Mouse (Mus musculus): ENCODE results near the gene 5530401A14Rik.

5530401A14Rik gene

GRCm38 (mm10) chr11:81937516-81937915, 77.0 kb downstream of the 5530401A14Rik start:
- no peak for DNase-seq (ENCODE audit: low spot score)

- no peak for DNase-seq (ENCODE audit: low spot score)
Observed at GRCm38 (mm10) chr11:81940988-81941387, 80.5 kb downstream of the 5530401A14Rik start.

- DNase-seq (ENCODE audit: low spot score): no peak
Observed at GRCm38 (mm10) chr11:81942167-81942566, 81.7 kb downstream of the 5530401A14Rik start.

Measured in ovary, postnatal 14 days (tissue).